Mouse (Mus musculus): ENCODE measurements around the gene Mybph.
"Not testable (repeated sequence)": the region's sequence is repeated elsewhere in the genome, so short reads cannot be mapped to it uniquely, and the experiment has no call there.

The Mybph gene

DNA sequence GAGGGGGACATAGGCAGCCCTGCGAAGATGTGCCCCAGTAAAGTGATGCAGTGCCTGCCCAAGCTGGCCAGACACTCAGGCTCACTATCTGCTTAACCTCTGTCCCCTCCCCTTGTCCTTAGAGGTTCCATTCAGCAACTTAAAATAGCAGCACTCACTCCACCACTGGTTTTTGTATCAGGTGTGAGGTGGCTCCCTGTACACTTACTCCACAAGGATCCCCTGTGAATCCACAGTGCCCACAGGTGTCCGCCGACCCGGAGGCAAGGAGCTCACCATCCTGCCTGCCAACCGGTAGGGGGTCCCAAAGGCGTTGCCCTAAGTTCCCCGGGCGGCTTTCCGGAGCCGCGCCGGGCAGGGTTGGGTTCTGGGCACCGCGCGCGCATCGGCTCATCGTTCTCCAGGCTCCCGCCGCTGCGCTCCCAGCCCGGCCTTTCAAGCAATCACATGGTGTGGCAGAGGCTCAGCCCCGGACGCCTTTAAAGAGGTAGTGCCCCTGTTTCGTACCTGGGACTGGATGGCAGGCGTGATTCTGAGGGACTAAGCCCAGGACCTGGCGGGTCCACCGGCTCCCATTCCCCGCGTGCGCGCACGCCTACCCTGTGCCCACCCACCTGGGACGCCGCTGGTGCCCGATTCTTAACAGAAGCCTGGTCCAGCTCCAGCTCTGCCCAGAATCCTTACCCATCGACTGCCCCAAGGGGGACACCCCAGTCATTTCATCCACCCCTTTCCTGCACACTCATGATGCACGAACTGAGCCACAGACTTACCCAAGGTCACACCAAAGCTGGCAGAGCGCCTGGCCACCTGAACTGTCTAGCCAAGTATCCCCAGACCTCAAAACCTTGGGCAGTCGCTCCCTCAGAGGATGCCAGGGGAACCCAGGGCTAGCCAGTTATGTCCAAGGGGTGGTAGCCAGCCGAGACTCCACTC lies 41.5 kb downstream of the Mybph start:
- peak; percentile 88 to 89 for DNase-seq

DNA sequence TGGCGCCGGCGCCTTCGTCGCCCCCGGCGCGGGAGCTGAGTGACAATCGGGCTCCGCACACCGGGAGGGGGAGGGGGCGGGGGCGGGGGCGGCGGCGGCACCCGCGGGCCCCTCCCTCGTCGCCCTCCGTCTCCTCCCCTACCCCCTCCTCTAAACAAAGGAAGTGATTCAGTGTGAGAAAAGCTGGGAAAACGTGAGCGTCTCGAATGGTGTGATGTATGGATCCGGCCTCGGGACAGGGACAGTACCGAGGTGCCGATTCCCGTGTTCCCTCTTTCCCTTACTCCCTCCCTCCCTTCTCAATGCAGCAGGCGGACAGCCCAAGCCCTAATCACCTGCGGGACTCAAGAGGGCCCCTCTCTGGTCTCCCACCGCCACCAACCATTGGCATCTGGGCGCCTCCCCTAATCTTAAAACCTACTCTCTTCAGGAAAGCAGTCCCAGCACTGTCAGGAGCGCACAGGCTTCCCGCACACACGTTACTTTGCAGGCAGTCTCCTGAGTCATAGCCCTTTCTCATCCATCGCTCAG lies 42.2 kb downstream of the Mybph start, which contains the start of gene Adora1:
Adora1 (minus strand) TSS at position 41 of the 531 bp plus-strand sequence.
- DNase-seq: peak in 1 of 2 experiments; percentile 52

DNA sequence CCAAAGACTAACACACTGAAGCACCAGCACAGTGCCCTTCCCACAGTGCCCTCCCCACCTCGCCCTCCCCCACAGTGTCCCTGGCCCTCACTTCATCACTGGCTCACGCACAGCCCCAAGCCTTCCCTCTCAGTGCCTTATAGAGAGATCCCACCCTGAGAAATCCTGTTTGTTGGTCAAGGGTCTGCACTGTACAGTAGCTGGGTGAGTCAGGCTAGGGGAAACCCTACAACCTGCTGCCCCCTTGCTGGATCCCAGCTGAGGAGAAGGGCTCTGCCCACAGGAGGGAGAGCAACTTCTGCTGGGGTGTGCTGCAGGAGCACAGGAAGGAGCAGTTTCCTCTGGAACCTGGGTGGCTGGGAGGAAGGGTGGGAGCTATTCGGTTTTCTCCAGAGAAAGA lies 42.9 kb downstream of the Mybph start:
- DNase-seq: no peak

DNA sequence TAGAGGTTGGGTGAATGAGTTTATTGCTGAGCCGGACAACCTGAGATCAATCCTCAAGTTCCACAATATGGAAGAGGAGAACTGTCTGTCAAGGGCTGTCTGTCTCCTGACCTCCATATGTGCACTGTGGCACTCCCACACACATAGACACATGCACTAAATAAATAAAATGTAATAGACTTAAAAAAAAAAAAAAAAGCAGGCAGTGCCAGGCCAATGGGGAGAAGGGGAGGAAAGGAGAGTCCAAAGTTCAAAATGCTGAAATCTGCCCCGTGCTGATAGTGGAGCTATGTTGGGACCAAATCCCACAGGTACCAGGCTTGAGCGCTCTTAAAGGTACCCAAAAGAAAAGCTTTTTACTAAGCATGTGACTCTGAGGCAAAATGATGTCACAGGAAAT lies 44.2 kb downstream of the Mybph start:
- DNase-seq: no peak

DNA sequence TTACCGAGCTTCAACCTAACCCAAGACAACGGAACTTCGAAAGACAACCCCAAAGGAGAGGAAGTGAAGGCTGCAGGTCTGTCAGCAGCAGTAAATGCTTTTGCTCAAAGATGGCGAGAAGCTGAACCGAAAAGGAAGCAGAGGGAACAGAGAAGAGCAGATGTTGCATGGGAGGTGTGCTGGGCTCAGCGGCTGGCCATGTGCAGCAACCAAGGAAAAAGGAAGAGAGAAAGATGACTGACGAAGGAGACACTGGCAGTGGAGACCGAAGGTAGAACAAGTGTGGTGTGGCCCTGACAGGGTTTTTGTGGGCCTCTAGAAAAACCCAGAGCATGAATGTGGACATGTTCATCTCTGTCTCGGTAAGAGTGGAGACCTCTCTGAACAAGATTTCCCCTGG lies 47.5 kb downstream of the Mybph start:
- DNase-seq: no peak

DNA sequence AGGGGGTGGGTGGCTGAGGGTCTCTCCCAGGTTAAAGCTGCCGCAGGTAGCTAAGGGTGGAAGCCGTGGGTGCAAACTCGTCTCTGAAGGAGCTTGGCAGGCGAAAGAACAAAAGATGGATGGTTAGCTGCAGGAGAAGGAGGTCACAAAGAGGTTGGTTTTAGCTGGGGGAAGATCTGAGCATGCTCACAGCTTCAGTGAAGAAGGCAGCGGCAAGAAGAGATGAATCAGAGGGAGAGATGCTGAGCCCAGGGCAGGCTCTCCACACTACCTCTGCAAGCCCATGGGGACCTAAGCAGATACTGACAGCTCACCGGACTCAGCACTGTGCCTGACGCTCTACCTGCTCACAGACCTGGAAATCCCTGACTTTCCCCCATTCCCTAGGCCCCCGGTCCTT lies 48.0 kb downstream of the Mybph start:
- no peak for DNase-seq

DNA sequence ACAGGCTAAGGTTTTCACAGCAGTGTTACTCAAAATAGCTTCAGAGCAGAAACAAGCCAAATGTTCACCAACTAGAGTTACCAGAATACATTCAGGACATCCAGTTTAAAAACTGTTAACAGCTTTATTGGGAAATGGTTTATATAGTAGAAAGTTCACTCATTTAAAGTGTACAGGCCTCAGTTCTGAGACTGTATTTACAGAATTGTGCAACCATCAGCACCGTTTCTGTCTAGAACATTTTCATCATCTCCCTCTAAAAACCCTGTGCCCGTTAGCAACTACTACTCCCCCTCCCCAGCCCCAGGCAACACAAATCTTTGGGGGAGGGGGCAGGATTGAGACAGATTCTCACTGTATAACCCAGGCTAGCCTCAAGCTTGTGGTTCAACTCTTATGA lies 49.0 kb downstream of the Mybph start:
- no peak for DNase-seq

DNA sequence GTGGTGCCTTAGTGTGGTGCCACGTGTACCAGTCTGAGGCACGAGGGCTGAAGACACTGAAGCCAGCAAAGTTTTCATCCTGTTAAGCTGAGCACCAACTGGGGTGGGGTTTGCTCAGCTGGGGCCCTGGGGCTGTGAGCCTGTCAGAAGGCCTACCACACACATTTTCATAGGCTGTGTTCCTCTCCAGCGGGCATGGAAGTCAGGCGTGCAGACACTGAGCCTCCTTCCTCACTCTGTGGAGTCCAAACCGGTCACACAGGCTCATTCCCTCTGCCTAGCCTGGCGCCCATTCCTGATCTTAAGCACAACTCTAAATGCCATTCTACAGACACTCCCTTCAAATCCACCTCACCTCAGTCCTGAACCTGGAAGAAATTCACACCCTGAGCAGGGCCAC lies 50.3 kb downstream of the Mybph start:
- no peak for DNase-seq

DNA sequence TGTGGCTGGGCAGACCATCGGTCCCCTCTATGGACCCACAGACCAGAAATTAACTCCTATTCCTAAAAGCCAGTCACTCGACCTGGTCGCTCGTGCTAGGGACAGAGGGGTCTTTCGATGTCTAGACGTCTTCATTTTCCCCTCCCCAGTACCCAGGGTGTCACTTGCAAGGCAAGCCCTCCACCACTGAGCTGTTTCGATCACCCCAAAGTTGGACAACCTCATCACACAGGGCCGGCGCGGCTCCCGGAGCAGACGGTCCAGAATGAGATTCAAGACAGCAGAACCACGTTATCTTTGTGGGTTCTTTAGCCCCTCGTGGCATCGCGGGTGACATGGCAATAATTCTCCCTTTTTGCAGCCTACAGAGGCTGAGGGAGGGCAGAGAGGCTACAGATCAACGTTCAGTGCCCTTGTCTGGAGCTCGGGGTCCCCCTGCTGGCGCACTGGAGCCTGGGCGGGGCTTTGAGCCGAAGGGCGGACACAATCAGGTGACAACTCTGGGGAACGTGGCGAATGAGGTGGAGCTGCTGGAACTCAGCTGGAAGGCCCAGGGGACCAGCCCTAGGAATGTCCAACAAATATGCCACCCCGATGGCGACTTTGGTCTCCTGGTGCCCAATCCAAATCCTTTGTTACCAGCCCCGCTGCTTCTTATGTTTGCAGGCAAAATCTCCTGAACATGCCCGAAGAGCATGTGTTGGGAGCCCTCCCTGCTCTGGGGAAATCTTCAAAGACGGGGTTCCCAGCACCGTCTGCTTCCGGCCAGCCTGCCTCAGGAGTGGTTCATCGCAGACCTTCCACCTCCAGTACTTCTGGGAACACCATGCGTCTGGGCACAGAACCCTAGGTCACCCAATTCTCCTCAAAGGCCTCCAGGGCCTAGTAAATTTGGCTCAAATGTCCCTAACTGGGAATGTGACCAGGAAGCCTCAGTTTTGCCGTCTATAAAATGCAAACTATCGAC lies 51.0 kb downstream of the Mybph start:
- peak; percentile 97 for DNase-seq

DNA sequence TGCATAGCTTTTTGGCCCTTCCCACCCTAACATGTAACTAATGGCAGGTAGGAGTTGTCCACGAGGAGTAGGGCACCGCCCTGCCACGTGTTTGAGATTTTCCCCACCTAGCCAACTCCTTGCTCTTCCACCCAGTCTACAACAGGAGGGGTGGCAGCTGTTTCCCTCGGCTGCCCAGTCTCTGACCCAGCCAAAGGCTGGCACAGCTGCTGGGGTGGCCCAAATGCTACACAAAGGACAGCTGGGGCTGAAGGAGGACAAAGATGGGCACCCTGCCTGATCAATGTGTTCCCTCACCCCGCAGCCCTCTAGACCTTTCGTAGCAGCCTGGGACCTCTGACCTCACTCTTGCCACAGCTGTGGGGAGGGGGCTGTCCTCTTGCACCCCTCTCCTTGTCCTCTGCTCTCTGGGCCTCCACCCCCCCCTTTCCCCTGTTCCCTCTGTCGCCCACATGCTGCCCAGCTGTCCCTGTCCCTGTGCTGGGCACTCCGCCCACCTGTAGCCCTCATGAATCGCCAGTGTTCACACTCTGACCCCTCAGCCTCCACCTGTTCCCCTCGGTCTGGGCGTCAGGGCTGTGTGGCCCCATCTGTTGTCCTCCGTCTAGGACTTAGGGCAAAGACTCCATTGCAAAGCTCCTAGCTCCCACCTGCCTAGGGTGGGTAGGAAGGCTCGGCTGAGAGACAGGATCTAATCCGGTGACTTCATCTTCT lies 51.9 kb downstream of the Mybph start:
- DNase-seq: peak in 1 of 2 experiments; percentile 28

DNA sequence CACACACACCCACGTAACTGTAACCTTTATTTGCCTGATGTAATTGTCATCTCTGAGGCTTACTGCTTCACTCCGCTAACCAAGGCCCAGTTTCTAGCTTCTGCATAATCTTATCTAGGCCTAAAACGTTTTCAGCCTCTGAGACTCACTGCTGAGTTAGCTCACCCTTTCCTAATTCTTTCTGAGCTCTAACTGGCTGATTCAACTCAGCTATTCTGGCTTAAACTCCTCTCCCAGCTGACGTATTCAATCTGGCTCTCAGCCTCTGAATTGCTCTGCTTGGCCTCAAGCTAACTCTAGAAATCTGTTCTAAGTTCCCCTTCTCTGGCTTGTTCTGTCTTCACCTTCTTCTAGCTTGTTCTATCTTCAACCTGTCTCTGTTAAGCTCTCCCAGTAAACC lies 53.3 kb downstream of the Mybph start:
- DNase-seq: peak in 1 of 2 experiments; percentile 38

DNA sequence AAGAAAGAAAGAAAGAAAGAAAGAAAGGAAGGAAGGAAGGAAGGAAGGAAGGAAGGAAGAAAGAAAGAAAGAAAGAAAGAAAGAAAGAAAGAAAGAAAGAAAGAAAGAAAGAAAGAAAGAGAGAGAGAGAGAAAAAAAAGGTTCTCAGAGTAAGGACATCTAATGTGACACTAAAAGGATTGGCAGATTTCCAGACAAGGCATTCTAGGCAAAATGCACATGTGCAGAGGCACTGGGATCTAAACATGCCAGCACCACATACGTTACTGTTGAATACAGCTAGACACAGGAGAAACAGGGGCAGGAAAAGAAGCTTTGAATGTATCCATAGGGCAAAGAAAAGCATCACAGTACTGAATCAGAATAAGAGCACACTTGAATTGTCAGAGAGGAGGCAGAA lies 56.4 kb downstream of the Mybph start:
- DNase-seq: not testable (repeated sequence)

All from cerebellum, adult 18-20 months (tissue).